Mouse (Mus musculus) left cerebral cortex, adult 2 months (tissue): Measurements from ENCODE around the gene Sytl4. TPM values are rescaled to one million over a fixed set of nuclear protein-coding genes. Genes with fewer than 3 reads are reported as not detected.

Experiments
- DNase-seq, 2 experiments: peaks; one replicate each; pipeline ENCODE4 v3.0.0; 2021 to 2022; ENCODE audit warnings: low spot score in 2 of 2, mixed read lengths in 1 of 2; ENCODE audit errors: extremely low spot score in 1 of 2
- H3K27ac ChIP-seq: fragments of 200-600 bp; 2 replicates; pipeline ENCODE4 v1.8.1; 2022
- H3K4me3 ChIP-seq: fragments of 200-600 bp; 2 replicates; pipeline ENCODE4 v1.8.1; 2022
- CTCF ChIP-seq: fragments of 200-600 bp; IDR thresholded peaks from 2 replicates; pipeline ENCODE4 v1.8.1; 2022; ENCODE audit warnings: antibody characterized with exemption, mild to moderate bottlenecking, moderate library complexity
- intact Hi-C: fragments of 180-260 bp; cut with DNase I; formaldehyde crosslinking; loops from one replicate; pipeline ENCODE4 v1.15.1; 2025
- long read RNA-seq, 2 experiments: library from polyadenylated mRNA; stranded (forward); transcript quantifications; one replicate each; pipeline ENCODE4 v2.0.0; 2021; ENCODE audit warnings: borderline mapping rate in 2 of 2
- total RNA-seq, 2 experiments: library from RNA; stranded (reverse); gene quantifications; 2 replicates each; pipeline ENCODE4 v1.2.3; 2021

Sytl4 gene
- under 1 TPM; 0.52 to 0.84 TPM for total RNA-seq
- long read RNA-seq, experiment 1, partial matches to known transcripts = 0 of 2 reads
- long read RNA-seq, experiment 1, other reads (novel, unspliced or antisense) = 0 of 2 reads
- long read RNA-seq, experiment 2, partial matches to known transcripts = 0 of 1 reads
- long read RNA-seq, experiment 2, other reads (novel, unspliced or antisense) = 0 of 1 reads

DNA sequence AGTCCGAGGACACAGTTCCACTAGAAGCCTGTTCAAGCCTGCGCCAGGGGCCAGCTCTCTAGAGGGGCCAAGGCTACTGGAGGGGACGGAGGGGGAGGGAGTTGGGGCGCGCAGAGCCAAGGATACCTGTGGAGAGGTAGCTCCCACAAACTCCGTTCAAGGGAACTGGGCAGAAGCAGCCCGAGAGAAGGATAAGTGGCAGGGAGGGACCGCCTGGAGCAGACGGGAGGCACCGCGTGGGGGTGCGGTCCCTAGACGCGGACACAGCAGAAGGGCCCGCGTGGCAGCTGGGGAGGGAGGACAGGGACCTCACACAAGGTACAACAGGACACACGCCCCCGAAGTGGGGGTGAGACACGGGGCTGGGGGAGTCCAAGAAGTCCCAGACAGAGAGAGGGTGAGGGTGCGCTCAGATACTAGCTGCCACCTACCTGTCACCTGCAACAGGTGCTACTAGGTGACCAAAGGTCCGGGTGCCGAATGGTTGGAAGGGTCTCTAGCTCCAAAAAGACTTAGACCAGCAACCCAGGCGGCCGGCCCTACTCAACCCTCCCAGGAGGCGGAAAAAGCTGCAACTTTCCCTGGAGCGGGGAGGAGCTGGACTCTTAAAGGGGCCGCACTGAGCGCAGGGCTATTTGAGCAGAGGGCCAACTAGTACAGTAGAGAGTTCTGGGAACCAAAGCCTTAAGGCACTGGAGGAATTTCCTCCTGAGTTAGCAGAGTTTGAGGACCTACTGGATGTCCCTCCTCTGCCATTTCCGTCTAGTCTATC lies at the start of gene Sytl4:
Gene Sytl4, minus strand, starts transcription at position 582 of the 772 bp plus-strand sequence.
- no peak within 1 kb of the TSS for H3K27ac ChIP-seq
- no peak for DNase-seq
- intact Hi-C loops = no loop called here
- peak within 1 kb of the TSS; percentile 16 for H3K4me3 ChIP-seq
- no peak for TF ChIP-seq CTCF

DNA sequence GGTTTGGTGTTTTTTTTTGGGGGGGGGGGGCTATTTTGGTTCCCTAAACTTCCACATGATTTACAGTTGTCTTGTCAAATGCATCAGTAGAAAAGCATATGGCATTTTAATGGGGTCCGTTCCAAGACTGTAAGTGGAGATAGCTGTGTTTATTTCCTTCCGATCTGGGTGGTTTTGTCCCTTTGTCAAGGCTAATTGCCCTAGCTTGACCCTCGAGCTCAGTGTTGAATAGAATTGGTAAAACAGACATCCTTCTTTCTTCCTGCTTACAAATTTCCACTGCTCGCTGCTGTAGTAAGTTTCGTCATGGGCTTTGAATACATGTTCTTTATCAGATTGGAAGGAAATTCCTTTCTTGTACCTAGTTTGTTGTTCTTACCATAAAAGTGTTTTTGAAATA lies 39.1 kb upstream of the Sytl4 start:
- DNase-seq = no peak
- intact Hi-C loops = no loop called here
- Histone ChIP-seq H3K27ac (no peak overlapping the region), H3K4me3 (no peak overlapping the region)
- TF ChIP-seq CTCF = no peak

DNA sequence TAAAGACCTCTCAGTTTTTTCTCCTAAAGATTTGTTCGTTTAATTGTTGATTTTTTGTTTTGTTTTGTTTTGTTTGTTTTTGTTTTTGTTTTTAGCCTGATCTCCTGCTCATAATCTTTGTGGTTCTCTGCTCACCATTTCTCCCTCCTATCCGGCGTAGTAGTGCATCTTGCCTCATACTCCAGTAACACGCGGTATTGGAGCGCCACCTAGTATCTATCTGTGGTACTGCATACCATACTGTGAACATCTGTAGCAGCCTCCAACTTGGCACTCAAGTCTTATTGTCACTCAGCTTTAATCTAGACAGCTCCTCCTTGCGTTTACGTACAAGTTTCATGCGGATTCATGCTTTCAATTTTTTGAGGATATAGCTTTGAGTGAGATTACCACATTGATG lies 37.4 kb upstream of the Sytl4 start:
- Histone ChIP-seq H3K4me3 (no peak overlapping the region), H3K27ac (no peak overlapping the region)
- DNase-seq = peak; percentile 61 to 65
- intact Hi-C loops = loop anchor here (1.0 to 2.0 kb wide), 3 partner anchors 72 to 232 kb away; no protein-coding TSS in a partner anchor
- TF ChIP-seq CTCF = peak; percentile 75

DNA sequence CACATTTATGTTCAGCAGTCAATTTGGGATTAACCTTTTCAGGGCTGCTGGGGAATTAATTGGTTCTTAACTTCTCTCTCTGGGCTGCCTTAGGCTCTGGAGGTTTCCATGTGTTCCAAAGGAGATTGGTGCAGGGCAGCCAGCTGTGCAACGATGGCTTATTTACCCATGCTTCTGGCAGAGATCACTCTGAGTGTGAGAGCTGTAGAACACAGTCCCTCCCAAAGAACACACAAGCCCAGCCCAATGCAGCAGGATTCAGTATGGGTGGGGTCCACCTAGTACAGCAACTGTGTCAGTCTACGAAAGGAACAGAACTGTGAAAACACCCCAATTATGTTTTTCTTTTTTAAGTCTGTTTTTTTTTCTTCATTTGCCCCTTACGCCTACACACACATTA lies 14.3 kb upstream of the Sytl4 start:
- intact Hi-C loops = no loop called here
- Histone ChIP-seq H3K4me3 (no peak overlapping the region), H3K27ac (no peak overlapping the region)
- TF ChIP-seq CTCF = no peak
- no peak for DNase-seq

DNA sequence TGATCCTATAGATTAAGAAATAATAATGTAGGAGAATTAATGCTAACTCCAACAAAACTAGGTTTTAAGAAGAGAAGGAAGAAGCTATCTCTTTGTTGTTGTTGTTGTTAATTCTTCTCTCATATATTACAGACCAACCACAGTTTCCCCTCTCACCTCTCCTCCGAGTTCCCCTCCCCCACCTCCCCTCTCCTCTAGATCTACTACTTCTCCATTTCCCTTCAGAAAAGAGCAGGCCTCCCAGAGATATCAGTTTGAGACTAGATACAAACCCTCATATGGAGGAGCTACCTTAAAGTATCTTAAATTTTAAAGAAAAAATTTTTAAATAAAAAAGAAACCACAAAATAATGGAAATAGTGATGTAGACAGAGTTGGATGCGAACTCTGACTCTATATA lies 17.0 kb downstream of the Sytl4 start:
- intact Hi-C loops = no loop called here
- TF ChIP-seq CTCF = no peak
- Histone ChIP-seq H3K4me3 (no peak overlapping the region), H3K27ac (no peak overlapping the region)
- DNase-seq = no peak

DNA sequence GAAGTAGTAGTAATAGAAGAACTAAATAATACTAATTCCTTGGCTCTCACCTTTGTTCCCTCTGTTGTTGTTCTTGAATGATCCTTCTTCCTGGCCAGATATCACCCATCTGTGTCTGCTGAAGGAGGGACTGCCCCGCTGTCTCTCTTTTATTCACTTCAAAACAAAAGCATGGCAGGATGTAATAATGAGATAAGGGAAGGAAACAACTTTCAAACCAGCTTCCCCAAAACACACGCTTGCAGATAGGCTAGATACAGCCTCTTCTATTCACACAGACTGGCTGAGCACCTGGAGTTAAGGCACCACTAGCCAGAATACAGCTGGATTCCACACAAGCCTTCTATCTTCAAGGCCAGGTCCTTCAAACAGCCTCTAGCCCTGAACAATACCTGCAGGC lies 21.0 kb downstream of the Sytl4 start:
- Histone ChIP-seq H3K27ac (no peak overlapping the region), H3K4me3 (no peak overlapping the region)
- no peak for TF ChIP-seq CTCF
- DNase-seq = no peak
- intact Hi-C loops = no loop called here

DNA sequence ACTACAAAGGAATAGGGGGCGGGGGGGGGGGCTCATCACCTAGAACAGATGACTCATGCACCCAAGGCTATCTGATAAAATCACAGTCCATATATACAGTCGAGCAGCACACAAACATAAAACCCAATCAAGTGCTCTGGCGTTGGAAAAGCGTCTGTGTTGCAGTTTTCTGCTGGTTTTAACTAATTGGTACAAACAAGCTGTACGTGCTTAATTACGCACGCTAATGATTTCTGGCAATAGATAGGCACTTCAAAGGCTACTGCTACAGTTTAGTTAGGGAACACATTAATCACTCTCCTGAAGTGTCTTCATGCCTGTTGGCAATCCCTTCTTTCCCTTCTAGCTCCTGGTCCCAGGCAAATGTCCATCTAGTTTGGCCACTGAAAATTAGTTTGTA lies 27.0 kb downstream of the Sytl4 start:
- intact Hi-C loops = no loop called here
- DNase-seq = no peak
- no peak overlapping the region for H3K27ac ChIP-seq
- no peak overlapping the region for H3K4me3 ChIP-seq
- TF ChIP-seq CTCF = no peak

DNA sequence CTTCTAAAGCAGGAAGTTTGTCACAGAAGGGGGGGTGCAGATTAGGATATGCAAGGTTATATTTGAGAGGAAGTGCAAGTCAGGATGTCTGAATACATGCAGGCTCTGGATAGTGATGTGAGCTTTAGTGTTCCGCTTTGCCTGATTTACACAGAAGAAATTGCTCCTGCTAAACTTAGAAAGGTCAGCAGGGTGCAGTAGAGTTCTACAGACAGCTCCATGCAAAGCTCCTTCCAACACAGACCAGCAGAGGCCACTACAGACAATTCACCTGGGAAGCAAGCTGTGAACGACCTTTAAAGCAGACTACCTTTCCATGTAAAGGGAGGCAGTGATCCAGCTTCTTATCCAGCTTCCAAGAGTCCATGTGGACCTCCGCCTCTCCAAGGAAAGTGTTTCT lies 34.2 kb downstream of the Sytl4 start:
- Histone ChIP-seq H3K4me3 (no peak overlapping the region), H3K27ac (no peak overlapping the region)
- peak; percentile 23 to 27 for DNase-seq
- TF ChIP-seq CTCF = peak; percentile 74
- intact Hi-C loops = loop anchor here (1.0 kb wide), 1 partner anchor 72 kb away; no protein-coding TSS in a partner anchor

DNA sequence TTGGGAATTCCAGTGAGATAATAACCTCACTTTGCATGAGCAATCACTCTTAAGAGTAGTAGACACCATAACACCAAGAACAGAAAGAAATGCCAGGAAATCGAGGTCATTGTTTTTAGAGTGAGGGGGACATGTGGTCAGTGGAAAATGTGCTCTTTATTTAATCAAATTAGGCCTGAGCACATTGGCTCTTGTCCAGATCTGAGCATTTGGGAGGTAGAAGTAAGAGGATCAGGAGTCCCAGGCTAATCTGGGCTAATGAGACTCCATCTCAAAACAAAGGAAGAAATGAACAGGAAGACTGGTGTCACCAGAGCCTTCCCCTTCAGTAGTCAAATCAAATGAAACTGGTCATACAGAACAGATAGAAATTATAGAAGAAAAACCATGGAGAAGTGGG lies 42.1 kb downstream of the Sytl4 start:
- Histone ChIP-seq H3K27ac (no peak overlapping the region), H3K4me3 (no peak overlapping the region)
- no peak for DNase-seq
- intact Hi-C loops = no loop called here
- no peak for TF ChIP-seq CTCF

DNA sequence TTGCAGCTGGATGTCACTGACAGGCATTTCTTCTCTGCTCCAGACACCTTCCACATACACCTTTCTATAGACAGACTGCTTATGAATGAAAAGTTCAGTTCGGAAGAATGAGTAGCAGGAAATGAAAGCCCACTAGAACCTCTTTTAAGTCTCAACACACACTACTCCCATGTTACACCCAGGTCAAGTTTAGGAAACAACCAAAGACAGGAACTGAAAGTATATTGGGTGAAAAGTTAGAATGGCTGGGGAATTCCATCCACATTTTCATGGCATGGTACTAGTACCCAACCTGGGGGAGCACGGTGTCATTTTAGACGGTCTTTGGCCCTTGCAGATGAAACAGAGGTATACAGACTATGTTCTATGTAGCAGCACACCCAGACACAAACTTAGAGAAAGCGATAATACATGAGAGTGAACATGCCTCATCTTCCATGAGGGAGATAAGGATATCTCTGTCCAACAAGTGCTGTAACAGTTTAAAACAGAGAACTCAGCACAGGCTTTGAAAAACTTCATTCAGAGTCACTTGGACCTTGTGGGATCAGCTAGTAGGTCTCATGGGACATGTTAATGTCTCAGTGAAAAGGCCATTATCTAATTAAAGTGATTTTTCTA lies 44.9 kb downstream of the Sytl4 start:
- no peak for TF ChIP-seq CTCF
- no peak for DNase-seq
- H3K27ac ChIP-seq = no peak overlapping the region
- H3K4me3 ChIP-seq = no peak overlapping the region
- intact Hi-C loops = no loop called here

DNA sequence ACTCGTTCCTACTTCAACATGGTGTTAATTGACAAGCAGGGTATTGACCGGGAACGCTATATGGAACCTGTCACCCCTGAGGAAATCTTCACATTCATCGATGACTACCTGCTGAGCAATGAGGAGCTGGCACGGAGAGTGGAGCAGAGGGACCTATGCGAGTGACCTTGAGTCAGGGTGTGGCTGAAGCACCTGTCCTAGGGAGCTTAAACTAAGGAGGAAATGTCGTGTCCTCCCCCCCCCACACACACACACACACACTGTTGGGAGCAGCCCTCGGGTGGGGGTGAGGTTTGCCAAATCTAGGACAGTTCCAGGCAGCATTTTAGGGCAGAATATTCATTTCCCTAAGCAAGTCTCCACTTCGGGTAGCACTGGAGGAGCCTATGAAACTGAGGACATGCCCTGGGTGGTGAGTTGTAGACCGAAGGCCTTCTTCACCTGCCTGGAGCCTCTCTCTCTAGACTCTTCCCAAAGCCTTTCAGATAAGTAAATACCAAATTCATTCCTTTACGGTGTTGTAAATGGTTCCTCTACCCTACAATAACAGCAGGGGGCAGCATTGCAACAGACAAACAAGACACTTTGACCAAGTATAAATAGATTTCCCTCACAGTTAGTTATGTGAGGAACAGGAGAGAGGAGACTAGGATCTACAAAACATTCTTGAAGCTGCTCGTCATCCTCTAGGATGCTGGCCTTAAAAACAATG lies 50.2 kb downstream of the Sytl4 start:
- Histone ChIP-seq H3K4me3 (no peak overlapping the region), H3K27ac (no peak overlapping the region)
- DNase-seq = peak; percentile 13 to 16
- intact Hi-C loops = loop anchor here (1.0 kb wide), 1 partner anchor 88 kb away; no protein-coding TSS in a partner anchor
- TF ChIP-seq CTCF = peak; percentile 66

DNA sequence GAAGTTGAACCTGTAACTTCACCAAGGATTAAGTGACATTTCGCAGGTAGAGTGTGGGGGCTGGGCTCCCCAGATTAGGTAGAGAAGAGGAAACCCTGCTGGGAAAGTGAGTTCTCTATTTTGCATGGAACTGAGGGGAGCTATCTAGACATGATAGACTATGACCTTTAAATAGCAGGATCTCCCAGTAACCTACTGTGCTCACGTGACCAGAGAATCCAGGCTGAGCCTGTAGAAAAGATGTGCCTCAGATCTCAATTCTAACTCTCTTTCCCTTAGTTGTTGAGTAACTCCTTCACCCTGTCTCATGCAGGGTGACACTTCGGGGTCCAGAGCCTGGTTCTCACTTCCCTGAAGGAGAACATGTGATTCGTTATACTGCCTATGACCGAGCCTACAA lies 54.9 kb downstream of the Sytl4 start:
- Histone ChIP-seq H3K27ac (no peak overlapping the region), H3K4me3 (no peak overlapping the region)
- no peak for TF ChIP-seq CTCF
- intact Hi-C loops = no loop called here
- DNase-seq = no peak
